Mouse (Mus musculus): Measurements from ENCODE around the gene Eef2kmt. TPM values are rescaled to one million over a fixed set of nuclear protein-coding genes. Genes with fewer than 3 reads are reported as not detected.

The Eef2kmt gene
- 46.1 and 60.1 TPM in 2 replicates for polyA plus RNA-seq (2012; rRNA removed)

- 2% methylated on average over 57 of the region's 57 CpGs for WGBS
- 0 out of 2 replicates have a peak, but pooled peaks have one; percentile 15 for TF ChIP-seq CTCF (IDR thresholded peaks at IDR 0.05; ENCODE audit: insufficient read depth, low read length)
- peak; percentile 42; the same call in 1 of the 2 replicates for TF ChIP-seq POLR2A (IDR thresholded peaks at IDR 0.05; ENCODE audit: borderline replicate concordance, extremely low read depth, low read depth, low read length)
- H3K4me3 ChIP-seq (replicated peaks; ENCODE audit: extremely low read depth, low read depth, low read length) = peak within 1 kb of the TSS; percentile 59
- peak; percentile 98 for DNase-seq
- no peaks in the 10 kb centered on the region for H3K4me1 ChIP-seq (ENCODE audit: control insufficient read depth, insufficient read depth, low read length)
These were observed at the start of gene Eef2kmt for GRCm38 (mm10) chr16:5255779-5256496. Eef2kmt (minus strand) TSS chr16:5255983.

- Histone ChIP-seq H3K4me3 (replicated peaks; ENCODE audit: extremely low read depth, low read depth, low read length) (no peak overlapping the region), H3K4me1 (ENCODE audit: control insufficient read depth, insufficient read depth, low read length) (no peaks in the 10 kb centered on the region)
- DNase-seq = no peak
- WGBS = 53% methylated on average over 5 of the region's 5 CpGs
- TF ChIP-seq CTCF (IDR thresholded peaks at IDR 0.05; ENCODE audit: insufficient read depth, low read length) (no peak), POLR2A (IDR thresholded peaks at IDR 0.05; ENCODE audit: borderline replicate concordance, extremely low read depth, low read depth, low read length) (no peak)
These were observed 39.5 kb upstream of the Eef2kmt start for GRCm38 (mm10) chr16:5295238-5295637.

DNA sequence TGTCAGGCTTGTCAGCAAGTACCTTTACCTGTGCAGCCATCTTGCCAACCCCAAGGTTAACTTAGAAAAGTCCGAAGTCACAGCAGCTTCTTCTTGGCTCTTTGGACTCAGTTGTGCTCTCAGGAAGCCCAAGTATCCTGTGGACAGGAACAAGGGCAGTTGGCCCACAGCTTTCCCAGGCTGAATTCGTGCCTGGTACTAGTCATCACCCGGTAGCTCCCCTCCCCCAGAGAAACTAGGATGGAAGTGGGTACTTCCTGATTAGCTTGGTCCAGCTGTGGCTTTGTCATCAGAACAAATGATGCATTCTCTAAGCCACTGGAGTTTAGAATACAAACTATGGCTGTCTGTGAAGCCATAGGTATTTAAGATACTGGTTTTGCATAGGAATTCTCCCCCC is 29.6 kb upstream of the Eef2kmt start:
- Histone ChIP-seq H3K4me1 (ENCODE audit: control insufficient read depth, insufficient read depth, low read length) (no peaks in the 10 kb centered on the region), H3K4me3 (replicated peaks; ENCODE audit: extremely low read depth, low read depth, low read length) (no peak overlapping the region)
- no peak for DNase-seq
- 43% methylated on average over 3 of the region's 3 CpGs for WGBS
- TF ChIP-seq CTCF (IDR thresholded peaks at IDR 0.05; ENCODE audit: insufficient read depth, low read length) (no peak), POLR2A (IDR thresholded peaks at IDR 0.05; ENCODE audit: borderline replicate concordance, extremely low read depth, low read depth, low read length) (no peak)

GRCm38 (mm10) chr16:5282686-5283085 is 26.9 kb upstream of the Eef2kmt start:
- Histone ChIP-seq H3K4me1 (ENCODE audit: control insufficient read depth, insufficient read depth, low read length) (no peaks in the 10 kb centered on the region), H3K4me3 (replicated peaks; ENCODE audit: extremely low read depth, low read depth, low read length) (no peak overlapping the region)
- TF ChIP-seq POLR2A (IDR thresholded peaks at IDR 0.05; ENCODE audit: borderline replicate concordance, extremely low read depth, low read depth, low read length) (no peak), CTCF (IDR thresholded peaks at IDR 0.05; ENCODE audit: insufficient read depth, low read length) (no peak)
- DNase-seq = no peak
- WGBS = 83% methylated on average over 9 of the region's 9 CpGs

DNA sequence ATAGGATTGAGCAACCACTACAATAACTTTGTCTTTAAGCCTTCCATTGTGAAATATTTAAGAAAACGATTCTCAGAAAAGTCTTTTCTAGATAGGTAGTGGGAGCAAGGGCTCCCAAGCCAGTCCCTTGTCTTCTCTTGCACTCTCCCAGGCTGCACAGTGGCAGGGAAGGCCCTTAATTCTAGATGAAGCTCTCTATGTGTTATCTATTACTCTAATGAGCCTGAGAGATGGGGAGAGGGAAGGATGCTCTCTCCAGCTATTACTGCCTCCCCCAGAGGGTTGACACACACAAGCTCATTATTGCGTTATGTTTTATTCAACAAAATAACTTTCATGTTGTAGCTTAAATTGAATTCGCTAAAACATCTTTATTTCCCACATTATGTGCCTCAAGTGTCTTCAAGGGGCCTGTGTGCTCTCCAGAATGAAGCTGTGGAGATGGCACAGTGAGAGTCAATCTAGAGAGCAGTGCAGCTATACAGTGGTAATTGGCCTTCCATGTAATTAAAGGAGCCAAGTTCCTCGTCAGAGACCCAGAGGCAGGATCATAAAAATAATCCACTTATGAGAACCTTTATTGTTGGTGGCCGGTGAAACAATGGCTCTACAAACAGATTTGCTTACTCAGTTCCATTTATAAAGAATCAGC is 23.9 kb upstream of the Eef2kmt start:
- WGBS = 80% methylated on average over 5 of the region's 5 CpGs
- TF ChIP-seq CTCF (IDR thresholded peaks at IDR 0.05; ENCODE audit: insufficient read depth, low read length) (no peak), POLR2A (IDR thresholded peaks at IDR 0.05; ENCODE audit: borderline replicate concordance, extremely low read depth, low read depth, low read length) (no peak)
- no peak overlapping the region for H3K4me3 ChIP-seq (replicated peaks; ENCODE audit: extremely low read depth, low read depth, low read length)

GRCm38 (mm10) chr16:5272371-5272770 is 16.6 kb upstream of the Eef2kmt start:
- DNase-seq = no peak
- TF ChIP-seq POLR2A (IDR thresholded peaks at IDR 0.05; ENCODE audit: borderline replicate concordance, extremely low read depth, low read depth, low read length) (no peak), CTCF (IDR thresholded peaks at IDR 0.05; ENCODE audit: insufficient read depth, low read length) (no peak)
- H3K4me3 ChIP-seq (replicated peaks; ENCODE audit: extremely low read depth, low read depth, low read length) = no peak overlapping the region
- no peaks in the 10 kb centered on the region for H3K4me1 ChIP-seq (ENCODE audit: control insufficient read depth, insufficient read depth, low read length)
- 71% methylated on average over 3 of the region's 3 CpGs for WGBS

More for the DNA sequence above, 23.9 kb upstream of the Eef2kmt start:
- no peak for DNase-seq
- H3K4me1 ChIP-seq (ENCODE audit: control insufficient read depth, insufficient read depth, low read length) = no peaks in the 10 kb centered on the region

- no peak for DNase-seq
- no peak for TF ChIP-seq POLR2A (IDR thresholded peaks at IDR 0.05; ENCODE audit: borderline replicate concordance, extremely low read depth, low read depth, low read length)
- no peak for TF ChIP-seq CTCF (IDR thresholded peaks at IDR 0.05; ENCODE audit: insufficient read depth, low read length)
- Histone ChIP-seq H3K4me1 (ENCODE audit: control insufficient read depth, insufficient read depth, low read length) (no peaks in the 10 kb centered on the region), H3K4me3 (replicated peaks; ENCODE audit: extremely low read depth, low read depth, low read length) (no peak overlapping the region)
- WGBS = 84% methylated on average over 4 of the region's 4 CpGs
These were observed 15.7 kb upstream of the Eef2kmt start for GRCm38 (mm10) chr16:5271411-5272035.

DNA sequence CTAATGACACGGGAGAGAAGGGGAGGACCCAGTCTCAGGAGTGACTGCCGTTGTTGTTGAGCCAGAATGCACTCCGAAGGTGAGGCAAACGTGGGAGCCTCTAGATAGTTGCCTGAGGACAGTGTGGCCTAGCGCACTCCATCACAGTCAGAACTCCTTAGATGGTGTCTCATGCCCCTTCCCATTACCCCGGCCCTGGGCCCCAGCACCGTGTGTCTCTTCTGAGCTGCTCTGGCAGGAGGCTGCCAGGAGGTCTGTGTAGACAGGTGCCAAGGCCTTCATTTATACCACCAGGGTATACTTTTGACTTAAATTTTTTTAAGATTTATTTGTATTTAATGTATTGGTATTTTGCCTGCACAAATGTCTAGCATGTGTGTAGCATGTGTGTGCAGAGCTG is 8.1 kb upstream of the Eef2kmt start:
- Histone ChIP-seq H3K4me1 (ENCODE audit: control insufficient read depth, insufficient read depth, low read length) (no peaks in the 10 kb centered on the region), H3K4me3 (replicated peaks; ENCODE audit: extremely low read depth, low read depth, low read length) (no peak overlapping the region)
- DNase-seq = no peak
- 84% methylated on average over 7 of the region's 7 CpGs for WGBS
- TF ChIP-seq CTCF (IDR thresholded peaks at IDR 0.05; ENCODE audit: insufficient read depth, low read length) (no peak), POLR2A (IDR thresholded peaks at IDR 0.05; ENCODE audit: borderline replicate concordance, extremely low read depth, low read depth, low read length) (no peak)

DNA sequence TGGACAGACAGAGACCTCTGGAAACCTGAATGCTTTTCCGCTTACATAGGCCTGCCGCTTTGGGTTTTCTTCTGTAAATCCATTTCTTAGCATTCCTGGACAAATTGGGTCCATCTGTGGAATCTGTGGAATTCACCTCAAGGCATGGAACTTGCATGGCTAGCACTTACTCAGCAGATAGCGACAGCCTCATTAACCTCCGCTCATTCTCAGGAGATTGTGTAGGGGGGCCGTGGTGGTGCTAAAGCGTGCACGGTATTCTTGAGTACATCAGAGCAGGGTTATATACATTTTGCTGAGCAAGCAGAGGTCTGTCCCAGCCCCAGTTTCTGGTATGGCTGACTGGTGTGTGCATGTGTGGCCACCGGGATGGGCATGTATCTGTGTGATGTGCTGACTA is 7.4 kb upstream of the Eef2kmt start:
- DNase-seq = no peak
- WGBS = 65% methylated on average over 8 of the region's 8 CpGs
- TF ChIP-seq CTCF (IDR thresholded peaks at IDR 0.05; ENCODE audit: insufficient read depth, low read length) (no peak), POLR2A (IDR thresholded peaks at IDR 0.05; ENCODE audit: borderline replicate concordance, extremely low read depth, low read depth, low read length) (no peak)
- Histone ChIP-seq H3K4me3 (replicated peaks; ENCODE audit: extremely low read depth, low read depth, low read length) (no peak overlapping the region), H3K4me1 (ENCODE audit: control insufficient read depth, insufficient read depth, low read length) (no peaks in the 10 kb centered on the region)

Measured in lung, adult 2 months (tissue).